Mouse (Mus musculus) B cell, adult 2 months (primary cell): ENCODE data around the gene Esp3.
"Not testable (repeated sequence)": the region's sequence is repeated elsewhere in the genome, so short reads cannot be mapped to it uniquely, and the experiment has no call there.

Experiments used
- DNase-seq, 2 experiments: peaks; one replicate each; pipeline ENCODE4 v3.0.0; 2022

The Esp3 gene

DNA sequence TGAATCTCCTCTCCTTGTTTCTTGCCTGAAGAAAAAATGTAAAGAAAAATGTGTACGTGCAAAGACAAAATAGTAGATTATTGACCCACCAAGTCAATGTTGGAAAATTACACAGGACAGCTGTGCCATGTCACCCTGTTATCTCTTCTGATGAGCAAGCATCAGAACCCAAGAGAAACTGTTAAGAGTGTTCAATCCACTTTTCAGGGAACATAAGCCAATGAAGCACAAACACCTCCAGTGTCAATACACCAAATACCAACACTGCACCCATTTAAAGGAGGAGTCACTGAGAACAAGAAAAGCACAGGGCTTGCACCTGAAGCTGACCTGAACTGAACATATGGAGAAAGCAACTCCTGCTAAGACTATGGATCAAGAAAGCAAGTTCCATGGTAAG, at the start of gene Esp3:
Esp3 (plus strand) TSS at position 301 of the 400 bp plus-strand sequence.
- not testable (repeated sequence) for DNase-seq

DNA sequence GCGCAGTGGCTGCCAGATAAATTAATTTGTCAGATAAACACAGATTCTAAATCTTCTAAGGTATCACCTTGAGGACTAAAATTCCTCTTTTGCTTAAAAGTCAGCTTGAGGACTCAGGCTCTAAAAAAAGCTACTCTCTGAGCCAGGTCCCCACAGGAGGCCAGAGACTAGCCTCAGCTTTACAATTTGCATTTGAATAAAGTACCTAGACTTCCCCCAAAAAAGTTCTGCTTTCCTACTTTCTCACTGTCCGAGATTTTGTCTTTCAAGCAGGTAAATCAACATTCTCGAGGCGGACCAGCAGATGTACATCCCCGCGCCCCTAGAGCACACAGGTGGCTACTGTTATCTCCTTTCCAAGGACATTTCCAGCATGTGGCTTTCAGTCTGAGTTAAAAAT, 48.0 kb upstream of the Esp3 start:
- DNase-seq, result not testable (repeated sequence)

DNA sequence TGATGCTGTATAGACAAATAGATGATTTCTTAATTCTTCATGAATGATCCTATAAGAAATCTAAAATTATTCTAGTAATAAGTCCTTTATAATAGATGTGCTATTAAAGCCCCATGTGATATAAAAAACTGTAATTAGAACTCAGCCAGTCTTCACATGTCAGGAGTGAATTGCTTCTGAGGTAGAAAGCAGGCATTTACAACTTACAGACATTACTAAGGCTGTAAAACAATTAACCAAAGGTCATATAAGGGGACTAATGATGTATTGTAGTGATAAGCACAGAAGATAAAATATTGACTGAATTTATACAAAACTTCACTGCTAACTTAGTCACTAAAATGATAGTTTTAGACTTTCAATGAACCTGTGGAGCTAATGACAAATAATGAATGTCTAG, 40.6 kb upstream of the Esp3 start:
- DNase-seq, result no peak

DNA sequence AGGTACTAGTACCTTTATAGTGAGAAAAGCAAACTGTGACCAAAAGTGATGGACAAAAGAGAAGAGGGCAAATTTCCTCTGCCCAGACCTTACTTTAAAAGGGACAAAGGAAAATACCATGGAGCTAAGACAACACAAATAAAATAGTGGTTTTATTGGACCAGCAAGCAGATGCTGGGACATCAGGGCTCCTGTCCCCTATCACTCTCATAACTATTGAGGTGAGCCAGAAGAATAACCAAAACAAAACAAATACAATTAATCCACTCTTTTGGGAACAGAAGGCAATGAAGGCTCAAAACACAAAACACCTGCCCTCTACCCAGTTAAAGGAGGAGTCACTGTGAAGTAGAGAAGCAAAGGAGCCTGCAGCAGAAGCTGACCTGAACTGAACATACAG, 33.6 kb upstream of the Esp3 start, which contains the start of gene Esp4:
Esp4 (plus strand) TSS at position 301 of the 400 bp plus-strand sequence.
- DNase-seq, result no peak

DNA sequence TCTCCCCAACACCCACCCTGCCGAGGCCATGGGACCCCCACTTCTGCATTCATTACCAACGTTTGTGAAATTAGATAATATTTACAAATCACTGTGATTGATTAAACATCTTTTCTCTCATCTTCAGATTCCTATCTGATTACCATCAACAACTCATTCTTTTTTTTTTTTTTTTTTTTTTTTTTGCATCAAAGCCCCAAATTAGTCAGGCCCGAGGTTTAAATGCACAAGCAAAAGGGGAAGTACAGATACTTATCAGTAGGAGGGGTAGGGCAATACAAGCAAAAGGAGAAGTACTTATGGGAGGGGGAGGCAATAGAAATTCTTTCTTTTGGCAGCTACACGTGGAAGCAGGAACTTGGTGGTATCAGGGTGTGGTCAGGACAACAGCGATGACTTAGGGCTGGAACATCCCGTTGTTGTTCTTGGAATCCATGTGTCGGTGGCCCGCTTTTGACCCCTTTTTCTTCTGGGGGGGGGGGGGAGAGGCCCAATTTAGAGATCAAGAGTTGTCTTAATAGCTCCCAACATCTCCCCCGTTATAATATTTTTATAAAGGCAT, 30.3 kb downstream of the Esp3 start:
- not testable (repeated sequence) for DNase-seq

DNA sequence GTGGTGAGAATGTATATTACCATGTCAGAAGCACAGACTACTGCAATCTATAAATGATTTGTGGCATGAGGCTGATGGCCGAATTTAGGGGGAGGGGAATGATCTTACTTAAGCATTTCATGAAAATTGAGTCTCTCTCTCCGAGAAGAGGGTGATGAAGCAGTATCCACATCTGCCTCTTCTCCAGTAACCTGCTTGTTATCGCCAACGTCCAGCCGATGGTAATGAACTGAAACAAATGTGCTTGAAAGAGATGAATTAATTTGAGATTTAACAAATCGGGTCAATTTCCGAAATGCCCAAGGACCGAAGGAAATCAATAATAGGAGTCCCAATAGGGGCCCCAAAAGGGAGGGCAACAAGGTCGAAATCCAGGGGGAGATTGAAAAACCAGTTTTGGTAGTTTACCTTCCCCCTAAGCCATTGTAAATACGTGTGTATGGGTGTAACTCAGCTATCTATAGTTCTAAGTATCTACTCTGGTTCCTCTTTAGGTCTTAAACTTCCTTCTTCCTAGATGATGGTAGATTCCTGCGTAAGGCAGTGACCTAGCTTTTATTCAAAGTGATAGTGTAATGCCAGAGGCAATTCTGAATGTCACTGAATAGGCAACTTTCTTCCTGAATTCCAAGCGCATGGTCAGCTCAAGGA, 31.4 kb downstream of the Esp3 start:
- DNase-seq, result not testable (repeated sequence)
